Mouse (Mus musculus) thymus, postnatal 25 days (tissue): ENCODE data around the gene Tmprss13.
A peak's percentile ranks its signal among the peaks of the same experiment; 100 is the strongest.

Source experiments
- DNase-seq: peaks from one replicate; pipeline ENCODE4 v3.0.0; 2022

The Tmprss13 gene

DNA sequence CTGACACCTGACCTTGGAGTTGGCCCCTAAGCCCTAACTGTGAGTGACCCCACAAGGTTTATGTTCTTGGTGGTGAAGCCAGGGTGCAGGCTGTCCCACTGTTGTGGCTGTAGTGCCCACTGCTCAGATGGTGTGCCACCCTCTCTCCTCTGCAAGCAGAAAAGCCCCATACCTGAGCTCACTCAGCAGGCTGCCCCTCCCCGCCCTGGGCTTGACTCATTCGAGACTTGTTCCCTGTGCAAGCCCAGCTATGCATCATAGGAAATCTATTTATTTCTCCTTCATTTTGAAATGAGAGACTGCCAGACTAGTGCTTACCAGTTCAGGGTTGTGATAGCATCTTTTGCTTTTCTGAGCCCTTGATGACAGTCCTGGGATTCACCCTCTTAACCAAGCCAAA is 18.5 kb downstream of the Tmprss13 start:
- no peak for DNase-seq

GRCm38 (mm10) chr9:45343066-45343465 is 24.2 kb downstream of the Tmprss13 start:
- no peak for DNase-seq

DNA sequence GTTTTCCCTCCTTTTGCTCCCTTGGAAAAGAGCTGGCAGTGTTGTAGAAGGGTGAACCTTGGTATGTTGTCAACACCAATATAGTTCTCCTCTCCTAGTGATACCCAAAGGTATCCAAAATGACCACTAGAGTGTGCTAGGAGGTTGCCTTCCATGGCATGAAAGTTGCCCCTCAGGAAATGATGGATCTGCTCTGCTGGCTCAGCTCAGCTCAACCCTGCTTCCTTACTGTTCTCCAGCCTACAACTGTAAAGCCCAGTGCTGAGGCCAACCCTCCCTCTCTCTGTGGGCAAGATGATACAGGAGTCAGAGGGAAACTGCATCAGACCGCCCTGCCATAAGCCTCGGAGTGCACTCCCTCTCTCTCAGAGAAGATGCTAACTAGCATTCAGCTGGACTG is 26.6 kb downstream of the Tmprss13 start:
- DNase-seq, result no peak

GRCm38 (mm10) chr9:45346276-45346675 is 27.4 kb downstream of the Tmprss13 start:
- DNase-seq, result no peak

DNA sequence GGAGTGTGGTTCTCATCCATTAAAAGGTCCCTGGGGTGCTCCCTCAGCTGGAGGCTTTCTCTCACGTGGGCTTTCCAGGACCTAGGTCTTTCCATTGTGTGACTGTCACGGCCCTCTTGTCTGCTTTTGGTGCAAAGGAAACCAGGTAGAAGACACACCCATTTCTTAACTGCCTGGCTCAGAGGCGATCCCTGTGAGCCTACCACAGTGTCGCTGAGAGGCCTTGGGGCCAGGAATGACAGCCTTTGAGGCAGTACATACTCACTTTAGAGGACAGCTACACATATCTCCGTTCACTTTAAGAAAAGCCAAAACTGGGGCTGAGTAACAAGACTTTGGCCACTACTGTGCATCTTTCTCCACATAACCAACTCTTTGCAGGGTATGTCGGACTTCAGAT is 29.7 kb downstream of the Tmprss13 start:
- DNase-seq, result no peak

GRCm38 (mm10) chr9:45349181-45349580 is 30.3 kb downstream of the Tmprss13 start:
- DNase-seq, result no peak

DNA sequence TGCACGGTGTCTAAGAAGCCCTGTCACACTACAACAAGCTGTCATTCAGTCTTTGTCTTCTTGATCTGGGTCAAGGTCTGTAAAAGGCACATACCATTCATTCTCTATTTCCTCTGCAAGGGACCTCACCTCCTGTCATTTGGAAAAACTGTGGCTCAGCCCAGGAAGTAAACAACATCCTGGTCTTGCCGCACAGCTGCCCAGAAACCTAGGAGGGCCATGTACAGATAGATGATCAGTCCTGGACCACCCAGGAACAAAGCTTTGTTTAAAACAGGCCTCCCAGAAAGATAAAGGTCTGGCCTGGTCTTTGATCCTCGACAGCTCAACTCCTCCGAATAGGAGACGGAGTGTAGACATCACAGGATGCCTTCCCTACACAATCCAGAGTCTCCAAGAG is 31.0 kb downstream of the Tmprss13 start:
- no peak for DNase-seq

GRCm38 (mm10) chr9:45355192-45355591 is 36.3 kb downstream of the Tmprss13 start:
- DNase-seq, result no peak

- no peak for DNase-seq
These were observed 39.5 kb downstream of the Tmprss13 start for GRCm38 (mm10) chr9:45358356-45358755.

DNA sequence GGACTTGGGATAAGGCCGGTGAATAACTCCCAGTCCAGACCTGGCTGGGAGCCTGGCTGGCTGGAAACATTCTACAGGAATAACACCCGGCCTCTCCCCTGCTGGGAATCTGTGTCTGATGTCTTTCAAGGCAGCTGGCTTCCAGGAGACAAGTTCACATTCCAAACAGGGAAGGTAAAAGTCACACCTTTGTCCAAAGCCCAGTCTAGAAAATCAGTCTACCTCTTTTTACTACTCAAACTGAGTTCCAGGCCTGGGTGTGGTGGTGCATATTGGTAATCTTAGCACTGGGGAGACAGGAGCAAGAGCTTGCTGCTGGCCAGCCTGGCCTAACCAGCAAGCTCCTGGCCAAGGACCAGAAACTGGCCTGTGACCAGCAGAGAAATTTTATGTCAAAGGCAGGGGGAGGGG is 43.2 kb downstream of the Tmprss13 start:
- no peak for DNase-seq

GRCm38 (mm10) chr9:45363639-45364214 is 44.8 kb downstream of the Tmprss13 start:
- no peak for DNase-seq

DNA sequence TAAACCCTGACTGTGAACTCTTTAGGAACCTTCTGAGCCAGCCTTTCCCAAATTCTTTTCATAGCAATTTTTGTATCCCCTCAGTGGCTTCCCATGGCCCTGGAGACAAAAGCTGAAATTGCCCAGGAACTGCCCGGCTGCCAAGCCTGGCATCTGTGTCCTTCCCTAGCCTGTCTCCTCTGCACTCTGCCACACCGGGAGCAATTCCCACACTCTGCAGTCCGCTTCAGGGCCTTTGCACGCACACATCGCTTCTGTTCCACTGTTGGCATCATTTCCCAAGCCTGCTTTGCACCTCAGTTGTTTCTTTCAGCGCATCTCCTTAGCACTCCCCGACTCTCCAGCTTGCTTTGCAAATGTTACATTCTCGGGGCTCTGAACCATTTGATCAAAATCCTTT is 48.8 kb downstream of the Tmprss13 start:
- no peak for DNase-seq

GRCm38 (mm10) chr9:45368341-45368901 is 49.5 kb downstream of the Tmprss13 start:
- DNase-seq, result no peak

DNA sequence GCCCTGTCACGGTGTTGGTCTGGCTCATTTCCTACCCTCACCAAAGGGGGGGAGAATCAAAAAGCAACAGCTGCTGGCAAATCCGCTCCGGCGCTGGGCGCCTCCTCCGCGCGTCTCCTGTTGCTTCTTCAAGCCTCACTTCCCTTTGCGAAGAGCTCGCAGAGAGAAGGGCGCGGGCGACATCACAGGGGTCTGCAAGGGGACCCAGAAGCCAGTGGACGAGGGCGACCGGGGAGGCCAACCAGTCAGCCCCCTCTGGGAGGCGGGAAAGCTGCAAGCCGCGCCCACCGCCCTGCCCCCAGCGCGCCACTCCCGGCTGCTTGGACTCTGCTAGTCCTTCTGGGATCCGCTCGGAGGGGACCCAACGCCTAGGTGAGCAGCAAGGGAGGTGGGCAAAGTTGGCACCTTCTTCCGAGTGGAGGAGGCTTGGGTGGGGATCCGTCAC is 51.2 kb downstream of the Tmprss13 start, which contains the start of gene Fxyd6:
Gene Fxyd6 (plus strand): TSS at position 69 of the 445 bp plus-strand sequence.
- peak; percentile 53 for DNase-seq

DNA sequence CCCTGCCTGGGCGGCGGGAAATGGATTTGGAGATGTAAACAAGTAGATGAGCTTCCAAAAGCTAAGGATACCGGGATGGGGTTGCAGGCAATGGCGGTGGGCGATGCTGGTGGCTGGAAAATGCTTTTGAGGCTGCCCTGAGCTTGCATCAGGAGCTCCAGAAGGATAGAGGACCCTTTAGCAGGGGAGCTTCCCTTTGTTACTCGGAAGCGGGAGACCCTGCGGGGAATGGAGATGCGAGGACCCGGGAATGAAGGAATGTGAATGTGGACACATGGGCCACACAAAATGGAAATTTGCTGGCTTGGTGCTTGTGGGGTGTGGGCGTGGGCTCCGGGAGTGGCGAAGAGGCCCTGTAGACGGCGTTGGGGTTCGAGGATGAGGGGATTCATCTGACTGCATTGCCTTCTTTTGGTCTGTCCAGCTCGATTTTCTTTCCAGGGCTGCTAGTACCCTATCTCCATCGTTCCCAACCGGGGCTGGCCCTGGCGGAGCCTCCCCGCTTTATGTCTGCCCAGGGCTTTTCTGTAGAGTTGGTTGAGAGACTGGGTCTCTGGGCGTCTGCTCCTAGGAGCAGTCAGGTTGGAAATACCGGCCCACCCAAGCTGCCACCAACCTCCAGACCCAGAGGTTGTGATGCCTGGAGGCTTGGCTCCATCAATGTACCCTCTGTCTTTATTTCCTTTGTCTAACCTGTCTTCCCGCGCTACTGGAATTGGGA is 51.9 kb downstream of the Tmprss13 start:
- no peak for DNase-seq

DNA sequence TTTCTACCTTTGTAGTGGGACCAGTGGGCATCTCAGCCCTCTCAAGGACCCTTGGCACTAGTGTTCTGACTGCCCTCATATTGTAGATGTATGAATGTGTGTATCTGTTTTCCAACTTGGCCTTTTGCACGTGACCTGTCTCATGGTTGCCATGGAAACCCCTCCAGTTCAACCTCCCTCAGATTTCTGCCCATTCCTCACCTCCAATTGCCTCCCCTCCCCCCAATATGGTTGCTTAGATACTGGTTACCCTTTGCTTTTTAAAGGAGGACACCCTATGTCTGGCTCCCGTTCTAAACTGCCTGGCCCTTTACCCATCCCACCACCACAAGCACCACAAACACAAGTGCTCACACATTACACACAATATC is 52.4 kb downstream of the Tmprss13 start:
- no peak for DNase-seq

DNA sequence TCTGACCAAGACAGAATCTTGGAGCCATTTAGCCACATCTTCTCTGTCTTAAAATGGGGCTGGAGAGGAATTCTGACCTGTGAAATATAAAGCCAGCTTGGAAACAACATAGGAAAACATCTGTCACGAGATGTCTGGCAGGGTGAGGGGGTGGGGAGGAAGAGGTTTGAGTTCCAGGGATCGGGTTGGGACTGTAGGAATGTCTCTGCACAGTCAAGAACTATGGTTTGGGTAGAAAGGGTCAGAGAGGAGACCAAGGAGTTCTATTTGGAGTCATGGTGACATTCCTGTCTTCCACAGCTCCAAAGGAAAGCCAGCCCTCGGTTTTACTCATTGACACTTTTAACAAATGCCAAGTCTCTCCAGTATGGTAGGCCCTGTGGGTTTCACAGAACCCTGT is 55.0 kb downstream of the Tmprss13 start:
- DNase-seq, result no peak

- no peak for DNase-seq
These were observed 56.1 kb downstream of the Tmprss13 start for GRCm38 (mm10) chr9:45374988-45375502.

DNA sequence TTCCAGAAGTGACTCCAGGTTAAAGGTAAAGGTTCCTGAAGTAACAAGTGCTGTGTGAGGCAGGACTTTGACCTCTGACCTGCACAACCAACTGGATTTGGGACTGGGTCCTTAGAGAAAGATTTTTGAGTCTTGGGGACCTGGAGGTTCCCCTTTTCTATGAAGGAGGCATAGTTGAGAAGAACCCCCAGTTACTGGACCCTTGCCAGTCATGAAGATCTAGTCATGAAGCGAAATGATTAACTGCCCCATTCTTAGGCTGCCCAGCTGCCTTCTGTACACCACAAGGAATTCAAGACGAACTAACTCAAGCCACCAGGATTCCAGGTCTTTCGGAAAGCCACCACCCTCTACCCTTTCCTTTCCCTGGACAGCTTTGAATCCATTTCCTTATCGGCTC is 57.5 kb downstream of the Tmprss13 start:
- no peak for DNase-seq

DNA sequence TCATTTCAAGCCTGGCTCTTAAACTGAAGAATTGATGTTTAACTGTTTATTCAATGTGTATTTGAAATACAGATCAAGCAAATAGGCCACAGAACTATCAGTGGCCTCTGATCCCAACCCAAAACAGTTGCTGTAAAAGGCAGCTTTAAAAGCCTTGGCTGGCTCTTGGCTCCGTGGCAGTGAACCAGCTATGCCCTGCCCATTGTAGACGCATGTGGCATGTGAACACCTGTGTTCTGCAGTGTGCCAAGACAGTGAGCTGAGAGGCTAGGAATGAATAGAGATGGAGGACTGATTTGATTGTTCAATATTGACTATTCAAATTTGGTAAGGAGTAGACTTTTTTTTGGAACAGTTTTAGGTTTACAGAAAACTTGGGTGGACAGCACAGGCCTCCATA is 58.0 kb downstream of the Tmprss13 start:
- no peak for DNase-seq

GRCm38 (mm10) chr9:45380411-45381251 is 61.7 kb downstream of the Tmprss13 start:
- no peak for DNase-seq

DNA sequence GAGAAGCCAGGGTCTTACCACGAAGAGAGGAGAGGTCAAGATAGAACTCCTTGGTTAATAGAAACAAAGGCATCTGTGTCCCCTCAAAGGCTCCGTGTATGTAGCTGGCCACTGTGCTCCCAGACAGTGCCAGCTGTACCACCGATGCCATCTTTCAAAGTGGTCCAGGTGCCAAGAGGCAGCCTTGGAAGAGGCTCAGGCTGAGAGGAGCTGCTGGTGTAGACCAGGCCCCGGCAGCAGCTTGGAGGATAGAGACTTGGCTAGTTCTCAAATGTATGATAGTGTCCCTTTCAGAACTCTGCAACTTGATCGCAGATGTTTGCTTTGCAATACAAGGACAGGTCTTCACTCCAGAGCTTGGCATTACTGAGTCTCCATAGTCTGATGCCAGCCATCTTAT is 63.4 kb downstream of the Tmprss13 start:
- no peak for DNase-seq

GRCm38 (mm10) chr9:45382834-45383233 is 63.9 kb downstream of the Tmprss13 start:
- no peak for DNase-seq
